Mouse (Mus musculus): Measurements from ENCODE around the gene Aff4. TPM values are rescaled to one million over a fixed set of nuclear protein-coding genes. Genes with fewer than 3 reads are reported as not detected.
"Not testable (repeated sequence)": the region's sequence is repeated elsewhere in the genome, so short reads cannot be mapped to it uniquely, and the experiment has no call there.

Aff4 gene
- total RNA-seq, 4 experiments from 2014 or later, result 72.4 to 108 (median 78.6) TPM

DNA sequence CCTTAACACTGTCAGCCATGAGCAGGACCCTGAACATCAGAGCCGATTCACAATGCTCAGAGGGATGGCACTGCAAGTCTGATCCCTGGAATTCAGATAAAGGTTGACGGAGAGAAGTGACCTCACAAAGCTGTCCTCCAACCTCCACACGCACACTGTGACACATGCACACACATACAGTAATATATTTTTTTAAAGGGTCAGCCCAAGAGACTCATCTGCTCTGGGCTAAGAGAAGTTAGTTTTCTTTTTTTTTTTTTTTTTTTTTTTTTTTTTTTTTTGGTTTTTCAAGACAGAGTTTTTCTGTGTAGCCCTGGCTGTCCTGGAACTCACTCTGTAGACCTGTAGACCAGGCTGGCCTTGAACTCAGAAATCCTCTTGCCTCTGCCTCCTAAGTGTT lies 76.3 kb downstream of the Aff4 start:
- not testable (repeated sequence) for DNase-seq (ENCODE audit: low spot score in 2 of 2)

- no peak for DNase-seq (ENCODE audit: low spot score in 2 of 2)
These were observed 77.5 kb downstream of the Aff4 start for GRCm38 (mm10) chr11:53427993-53428715.

DNA sequence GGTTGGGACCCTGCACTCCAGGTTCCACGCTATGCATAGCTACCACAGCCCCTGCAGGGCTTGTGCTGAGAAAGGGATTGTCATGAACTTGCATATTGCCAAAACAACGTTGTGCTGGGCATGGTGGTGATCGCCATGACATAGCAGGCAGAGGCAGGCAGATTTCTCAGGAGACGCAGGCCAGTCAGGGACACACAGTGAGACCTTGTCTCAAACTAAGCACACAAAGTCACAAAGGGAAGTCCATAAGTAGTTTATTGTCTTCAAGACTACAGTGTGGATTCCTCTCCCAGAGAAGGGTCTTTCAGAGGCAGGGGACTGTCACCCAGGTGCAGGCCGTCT lies 78.1 kb downstream of the Aff4 start:
- DNase-seq (ENCODE audit: low spot score in 2 of 2), result no peak

DNA sequence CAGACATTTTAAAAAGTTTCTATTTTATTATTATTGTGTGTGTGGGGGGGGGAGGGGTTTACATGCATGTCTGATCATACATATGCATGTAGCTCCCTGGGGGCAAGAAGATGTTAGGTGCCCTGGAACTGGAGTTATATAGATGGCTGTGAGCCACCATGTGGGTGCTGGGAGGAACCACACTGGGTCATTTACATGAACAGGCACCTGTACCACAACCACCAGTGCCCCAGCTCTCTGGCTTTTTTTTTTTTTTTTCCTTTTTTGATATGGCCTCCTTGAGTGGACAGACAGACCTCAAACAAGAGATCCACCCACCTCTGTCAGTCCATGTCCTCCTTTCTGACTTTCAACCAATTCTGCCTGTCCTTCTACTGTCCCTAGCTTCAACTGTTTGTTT lies 78.5 kb downstream of the Aff4 start:
- DNase-seq (ENCODE audit: low spot score in 2 of 2), result no peak

DNA sequence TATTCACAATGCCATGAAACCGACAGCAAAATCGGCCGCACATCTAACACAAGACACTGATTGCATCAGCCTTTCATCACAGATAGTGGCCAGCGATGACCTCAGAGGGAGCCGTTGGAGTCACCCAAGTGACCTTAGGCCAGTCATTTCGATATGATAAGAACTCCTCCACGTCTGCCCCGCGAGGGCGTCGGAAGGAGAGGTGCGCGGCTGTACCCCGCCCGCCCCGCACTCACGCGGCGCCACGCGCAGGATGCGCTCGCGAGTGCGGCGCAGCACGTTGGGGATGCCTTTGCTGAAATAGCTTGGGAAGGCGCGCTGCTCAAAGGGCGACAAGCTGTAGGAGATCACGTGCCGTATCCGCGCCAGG lies 79.7 kb downstream of the Aff4 start:
- peak in 1 of 2 experiments; percentile 31 for DNase-seq (ENCODE audit: low spot score in 2 of 2)

DNA sequence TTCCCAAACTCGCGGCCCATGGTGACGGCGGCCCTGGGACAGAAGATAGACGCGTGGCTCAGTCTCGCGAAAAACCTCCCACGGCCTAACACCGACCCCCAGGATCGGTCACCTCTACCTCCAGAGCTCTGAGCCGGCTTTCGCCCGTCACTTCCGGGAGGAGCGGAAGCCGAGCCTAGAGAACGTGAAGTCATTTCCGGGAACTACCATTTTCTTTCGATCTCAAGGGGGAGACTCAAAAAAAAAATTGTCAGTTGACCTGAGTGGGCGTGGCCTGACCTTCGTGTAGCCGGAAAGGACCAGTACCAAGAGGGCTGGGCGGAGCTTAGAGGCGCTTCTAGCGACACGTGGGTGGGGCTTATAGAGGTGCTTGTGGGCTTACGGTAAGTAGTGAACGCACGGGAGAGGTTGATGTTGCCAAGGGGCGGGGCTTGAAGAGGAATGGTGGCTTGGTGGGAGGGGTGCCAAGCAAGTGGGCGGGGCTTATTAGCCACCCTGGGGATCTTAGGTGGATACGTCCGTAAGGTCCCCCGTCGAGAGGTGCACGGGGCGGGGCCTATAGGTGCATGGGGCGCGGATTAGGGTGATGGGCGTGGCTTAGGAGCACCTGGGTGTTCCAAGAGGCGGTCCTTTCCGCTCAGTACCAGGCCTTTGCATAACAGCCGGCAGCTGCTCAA lies 80.2 kb downstream of the Aff4 start, which contains the start of the genes Uqcrq and Gdf9:
TSS of gene Uqcrq (minus strand) at position 162 of the 677 bp plus-strand sequence.
TSS of gene Gdf9 (plus strand) at position 354 of the 677 bp plus-strand sequence.
- peak; percentile 100 for DNase-seq (ENCODE audit: low spot score in 2 of 2)

GRCm38 (mm10) chr11:53431347-53432056 lies 80.9 kb downstream of the Aff4 start:
- DNase-seq (ENCODE audit: low spot score in 2 of 2), result no peak

GRCm38 (mm10) chr11:53433057-53433456 lies 82.4 kb downstream of the Aff4 start:
- no peak for DNase-seq (ENCODE audit: low spot score in 2 of 2)

- no peak for DNase-seq (ENCODE audit: low spot score in 2 of 2)
These were observed 84.9 kb downstream of the Aff4 start for GRCm38 (mm10) chr11:53435504-53435903.

DNA sequence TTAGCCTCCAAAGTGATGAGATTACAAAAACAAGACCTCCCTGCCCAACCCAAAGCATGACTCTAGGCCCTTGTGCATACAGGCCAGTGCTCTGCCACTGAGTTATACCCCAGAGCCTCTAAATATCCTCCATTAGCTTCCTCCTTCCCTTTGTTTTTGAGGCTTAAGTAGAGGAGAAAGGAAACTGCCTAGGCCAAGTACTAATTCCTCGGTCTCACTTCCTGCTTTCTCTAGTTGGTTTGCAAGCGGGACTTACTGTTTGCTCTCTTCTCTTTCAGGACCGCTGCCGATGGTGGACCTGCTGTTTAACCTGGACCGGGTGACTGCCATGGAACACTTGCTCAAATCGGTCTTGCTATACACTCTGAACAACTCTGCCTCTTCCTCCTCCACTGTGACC lies 85.7 kb downstream of the Aff4 start:
- no peak for DNase-seq (ENCODE audit: low spot score in 2 of 2)

DNA sequence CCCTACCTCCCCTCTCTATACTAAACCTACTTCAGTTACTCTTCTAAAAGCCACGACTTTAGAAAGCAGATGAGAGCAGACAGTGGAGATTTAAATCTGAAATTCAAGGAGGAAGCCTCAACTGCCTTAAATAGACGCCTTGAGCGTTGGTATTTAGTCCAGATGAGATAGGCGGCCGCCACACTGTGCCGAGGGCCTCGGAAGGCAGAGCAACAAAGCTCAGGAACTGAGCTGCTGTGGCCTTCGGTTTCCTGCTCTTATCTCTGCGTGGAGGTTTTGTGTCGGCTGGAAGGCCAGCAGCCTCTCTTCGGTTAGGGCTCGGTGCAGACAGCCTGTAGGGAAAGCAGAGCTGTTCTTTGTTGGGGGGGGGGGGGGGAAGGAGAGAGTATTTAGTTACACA lies 91.3 kb downstream of the Aff4 start:
- no peak for DNase-seq (ENCODE audit: low spot score in 2 of 2)

DNA sequence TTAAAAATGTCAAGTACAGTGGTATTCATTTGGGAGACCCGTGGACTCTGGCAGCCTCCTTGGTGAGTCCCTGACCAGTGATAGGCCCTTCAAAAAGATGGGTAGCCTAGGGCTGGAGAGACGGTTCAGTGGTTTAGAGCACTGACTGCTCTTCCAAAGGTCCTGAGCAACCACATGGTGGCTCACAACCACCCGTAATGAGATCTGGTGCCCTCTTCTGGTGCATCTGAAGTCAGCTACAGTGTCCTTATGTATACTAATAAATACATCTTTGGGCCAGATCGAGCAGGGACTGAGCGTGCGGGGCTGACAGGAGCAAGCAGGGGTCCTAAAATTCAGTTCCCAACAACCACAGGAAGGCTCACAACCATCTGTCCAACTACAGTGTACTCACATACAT lies 93.2 kb downstream of the Aff4 start:
- no peak for DNase-seq (ENCODE audit: low spot score in 2 of 2)

DNA sequence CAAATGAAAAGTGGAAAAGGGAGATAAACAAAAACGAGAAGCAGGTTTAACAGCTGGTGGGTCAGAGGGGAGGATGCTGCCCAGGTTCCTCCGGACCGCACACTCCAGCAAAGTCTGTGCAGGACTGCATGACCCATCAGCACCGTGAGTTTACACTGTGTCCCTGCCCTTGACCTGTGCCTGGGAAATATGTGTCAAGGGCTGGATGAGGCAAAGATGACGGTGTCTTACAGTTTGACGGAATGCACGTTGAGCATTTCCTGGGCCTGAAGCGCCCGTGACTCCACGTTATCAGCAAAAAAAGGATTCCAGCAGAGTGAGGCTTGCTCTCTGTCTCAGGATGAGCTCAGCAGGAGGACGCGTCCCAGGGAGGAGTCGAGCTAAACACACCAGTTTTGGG lies 94.9 kb downstream of the Aff4 start:
- no peak for DNase-seq (ENCODE audit: low spot score in 2 of 2)

GRCm38 (mm10) chr11:53446183-53446582 lies 95.5 kb downstream of the Aff4 start:
- DNase-seq (ENCODE audit: low spot score in 2 of 2), result no peak

DNA sequence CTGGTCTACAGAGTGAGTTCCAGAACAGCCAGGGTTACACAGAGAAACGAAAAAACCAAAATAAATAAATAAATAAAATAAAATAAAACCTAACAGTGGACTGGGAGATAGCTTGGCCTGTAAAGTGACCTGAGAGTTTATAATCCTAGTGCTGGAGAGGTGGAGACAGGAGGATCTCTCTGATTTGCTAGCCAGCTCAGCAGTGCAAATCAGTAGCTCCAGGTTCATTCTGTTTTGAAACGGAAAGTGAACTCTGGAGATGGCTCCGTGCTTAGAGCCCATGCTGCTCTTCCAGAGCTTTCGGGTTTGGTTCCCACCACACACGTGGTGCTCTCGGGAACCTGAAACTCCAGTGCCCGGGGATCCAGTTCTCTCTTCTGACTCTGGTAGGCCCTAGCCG lies 97.4 kb downstream of the Aff4 start:
- no peak for DNase-seq (ENCODE audit: low spot score in 2 of 2)

- peak; percentile 59 to 61 for DNase-seq (ENCODE audit: low spot score in 2 of 2)
These were observed 97.9 kb downstream of the Aff4 start for GRCm38 (mm10) chr11:53448529-53448928.

DNA sequence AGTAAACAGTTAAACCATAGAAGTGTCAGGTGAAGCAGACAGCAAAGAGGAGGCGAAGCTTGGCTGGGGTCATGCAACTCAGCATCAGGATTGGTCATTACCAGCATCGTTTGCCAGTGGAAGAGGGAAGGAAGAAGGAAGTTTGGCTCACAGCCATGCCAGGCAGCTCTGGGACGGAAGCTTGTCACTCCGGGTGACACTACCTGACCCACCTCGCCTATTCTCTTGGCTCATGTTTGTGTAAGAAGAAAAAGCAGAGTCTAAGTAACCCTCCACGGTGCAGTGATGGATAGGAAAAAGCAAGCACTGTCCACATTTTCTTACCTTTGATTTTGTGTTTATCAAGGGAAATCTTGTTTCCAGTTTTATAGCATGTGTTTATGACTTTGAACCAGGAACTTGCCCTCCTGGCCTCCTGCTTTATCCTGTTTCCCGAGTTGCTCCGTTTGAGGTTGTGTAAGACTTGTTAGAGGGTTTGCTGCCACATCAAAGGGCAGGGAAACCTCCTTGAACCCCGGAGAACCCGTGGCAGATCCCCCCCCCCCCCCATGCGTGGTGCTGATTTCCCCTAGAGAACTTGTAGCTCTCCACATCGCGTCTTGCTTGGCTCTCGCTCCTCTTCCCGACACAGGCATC lies 99.6 kb downstream of the Aff4 start:
- no peak for DNase-seq (ENCODE audit: low spot score in 2 of 2)

- DNase-seq (ENCODE audit: low spot score in 2 of 2), result no peak
These were observed 100.7 kb downstream of the Aff4 start for GRCm38 (mm10) chr11:53451361-53451760.

- no peak for DNase-seq (ENCODE audit: low spot score in 2 of 2)
These were observed 101.8 kb downstream of the Aff4 start for GRCm38 (mm10) chr11:53452396-53452795.

GRCm38 (mm10) chr11:53453031-53453430 lies 102.4 kb downstream of the Aff4 start:
- no peak for DNase-seq (ENCODE audit: low spot score in 2 of 2)

DNA sequence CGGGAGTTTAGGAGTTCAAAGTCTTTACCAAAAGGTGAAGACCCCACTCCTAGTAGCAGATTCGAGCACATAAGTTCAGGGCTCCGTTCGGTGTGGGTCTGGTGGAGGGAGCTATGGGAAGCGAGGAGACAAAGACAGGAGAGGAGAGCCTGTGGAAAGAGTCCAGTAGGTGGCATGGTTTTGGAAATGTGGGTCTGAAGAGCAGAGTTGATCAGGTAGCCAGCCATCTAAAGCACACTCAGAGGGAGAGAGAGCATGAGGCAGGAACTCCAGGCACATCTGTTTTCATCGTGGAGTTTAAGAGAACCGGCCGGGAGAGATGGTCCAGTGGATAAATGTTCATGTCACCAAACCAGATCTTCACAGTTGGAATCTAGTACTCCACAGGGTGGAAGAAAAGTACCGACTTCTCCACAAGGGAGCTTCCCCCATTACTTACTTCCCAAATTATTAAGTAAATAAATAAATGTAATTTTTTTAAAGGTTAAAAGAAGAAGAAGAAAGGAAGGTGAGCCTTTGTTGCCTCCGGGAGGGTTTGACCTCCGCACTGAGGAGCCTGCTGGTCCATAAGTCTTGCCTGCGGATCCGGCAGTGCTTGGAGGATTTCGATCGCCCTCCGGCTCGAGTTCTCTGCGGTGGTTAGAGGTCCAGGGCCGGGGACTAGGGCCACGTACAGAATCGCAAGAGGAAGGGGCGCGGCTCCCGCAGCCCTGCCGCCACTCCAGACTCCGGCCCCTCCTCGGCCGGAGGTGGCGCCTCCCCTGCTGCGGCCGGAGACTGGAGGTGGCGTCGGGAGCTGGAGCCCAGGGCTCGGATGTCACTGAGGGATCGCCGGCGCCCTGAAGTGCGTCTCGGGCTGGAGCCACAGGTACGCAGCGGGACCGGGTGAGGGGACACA lies 106.1 kb downstream of the Aff4 start, which contains the start of the genes Gm10447 and Shroom1:
TSS of gene Gm10447 (minus strand) at position 637 of the 898 bp plus-strand sequence.
TSS of gene Shroom1 (plus strand) at position 732 of the 898 bp plus-strand sequence.
- peak; percentile 25 to 42 for DNase-seq (ENCODE audit: low spot score in 2 of 2)

Measured in gastrocnemius, adult 8-10 months (tissue).